Mouse (Mus musculus) myocyte (in vitro differentiated cells): Measurements from ENCODE around the gene Fgr. TPM values are rescaled to one million over a fixed set of nuclear protein-coding genes. Genes with fewer than 3 reads are reported as not detected.

Experiments used
- H3K27me3 ChIP-seq: one replicate; pipeline ENCODE4 v1.6.1; 2011; ENCODE audit not compliant: control insufficient read depth, insufficient read depth, insufficient read length
- H3K36me3 ChIP-seq: one replicate; pipeline ENCODE4 v1.6.1; 2011; ENCODE audit not compliant: control insufficient read depth, insufficient read depth
- H3K4me2 ChIP-seq: one replicate; pipeline ENCODE4 v1.6.1; 2011; ENCODE audit warnings: low read depth, control low read depth
- H3K4me3 ChIP-seq: one replicate; pipeline ENCODE4 v1.5.1; 2011; ENCODE audit warnings: mild to moderate bottlenecking, control low read depth, moderate library complexity
- H3K79me2 ChIP-seq: one replicate; pipeline ENCODE4 v1.6.1; 2011; ENCODE audit not compliant: control insufficient read depth, insufficient read depth
- H3ac ChIP-seq: one replicate; pipeline ENCODE4 v1.6.1; 2011; ENCODE audit not compliant: control insufficient read depth, insufficient read length
- CEBPB ChIP-seq: IDR thresholded peaks from 2 replicates; pipeline ENCODE4 v1.6.1; 2011; ENCODE audit warnings: mild to moderate bottlenecking, moderate library complexity; ENCODE audit not compliant: poor library complexity, insufficient read depth, severe bottlenecking
- E2F4 ChIP-seq: IDR thresholded peaks from one replicate; pipeline ENCODE4 v1.6.1; 2011; ENCODE audit warnings: mild to moderate bottlenecking, control low read depth, moderate library complexity; ENCODE audit not compliant: insufficient read depth
- MAX ChIP-seq: IDR thresholded peaks from one replicate; pipeline ENCODE4 v1.6.1; 2011; ENCODE audit warnings: low read depth, mild to moderate bottlenecking, control low read depth
- MYOD1 ChIP-seq, 3 experiments: IDR thresholded peaks; one replicate each; pipeline ENCODE4 v1.6.1; 2011; ENCODE audit warnings: control low read depth in 2 of 3, low read depth in 2 of 3, mild to moderate bottlenecking in 2 of 3, moderate library complexity in 1 of 3; ENCODE audit not compliant: insufficient read length in 2 of 3, control insufficient read depth in 1 of 3
- MYOG ChIP-seq, 3 experiments: IDR thresholded peaks; one replicate each; pipeline ENCODE4 v1.6.1; 2011; ENCODE audit warnings: control low read depth in 2 of 3, low read depth in 2 of 3, mild to moderate bottlenecking in 2 of 3; ENCODE audit not compliant: insufficient read length in 2 of 3, control insufficient read depth in 1 of 3, insufficient read depth in 1 of 3
- POLR2A ChIP-seq: IDR thresholded peaks from one replicate; pipeline ENCODE4 v1.6.1; 2011; ENCODE audit warnings: low read depth, mild to moderate bottlenecking, control low read depth, moderate library complexity; ENCODE audit not compliant: insufficient read length
- POLR2AphosphoS2 ChIP-seq: IDR thresholded peaks from one replicate; pipeline ENCODE4 v1.6.1; 2011; ENCODE audit warnings: low read depth, control low read depth; ENCODE audit not compliant: insufficient read length
- REST ChIP-seq: IDR thresholded peaks from one replicate; pipeline ENCODE4 v1.6.1; 2011; ENCODE audit warnings: mild to moderate bottlenecking, control low read depth, moderate library complexity; ENCODE audit not compliant: insufficient read depth, insufficient read length
- SRF ChIP-seq: IDR thresholded peaks from one replicate; pipeline ENCODE4 v1.6.1; 2011; ENCODE audit warnings: low read depth; ENCODE audit not compliant: control insufficient read depth, insufficient read length
- TCF12 ChIP-seq: IDR thresholded peaks from one replicate; pipeline ENCODE4 v1.6.1; 2011; ENCODE audit warnings: mild to moderate bottlenecking, control low read depth; ENCODE audit not compliant: poor library complexity, insufficient read depth, severe bottlenecking
- TCF3 ChIP-seq: IDR thresholded peaks from one replicate; pipeline ENCODE4 v1.6.1; 2011; ENCODE audit warnings: low read depth, control low read depth; ENCODE audit not compliant: insufficient read length
- USF1 ChIP-seq: IDR thresholded peaks from one replicate; pipeline ENCODE4 v1.6.1; 2011; ENCODE audit warnings: low read depth, mild to moderate bottlenecking, control low read depth, moderate library complexity
- polyA plus RNA-seq: library from polyadenylated mRNA; unstranded; fragments of >200 nt; fragmentation: generic; extraction: Trizol; gene quantifications from one replicate; pipeline ENCODE4 v1.2.1, GENCODE M21; 2012; ENCODE audit warnings: missing spikeins

Fgr gene
- polyA plus RNA-seq, 1 experiment, result not detected

DNA sequence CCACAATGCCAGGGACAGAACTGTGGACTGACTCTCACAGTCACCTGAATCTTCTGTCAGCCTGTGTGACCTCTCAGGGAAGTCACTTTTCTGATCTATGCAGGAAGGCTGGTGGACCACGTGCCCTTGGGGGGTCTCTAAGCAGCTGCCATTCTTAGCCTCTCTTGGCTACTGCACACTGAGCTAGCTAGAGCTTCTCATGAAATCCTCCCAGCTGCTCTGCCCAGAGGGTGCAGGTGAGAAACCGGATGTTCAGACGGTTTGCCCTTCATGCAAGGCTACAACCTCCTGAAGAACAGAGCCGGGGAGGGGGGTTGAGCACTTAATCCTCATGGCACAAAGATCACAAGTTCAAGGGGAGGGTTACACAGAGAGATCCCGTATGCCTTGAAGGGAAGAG, 3.7 kb downstream of the Fgr start:
- no peak overlapping the region for H3K4me2 ChIP-seq

DNA sequence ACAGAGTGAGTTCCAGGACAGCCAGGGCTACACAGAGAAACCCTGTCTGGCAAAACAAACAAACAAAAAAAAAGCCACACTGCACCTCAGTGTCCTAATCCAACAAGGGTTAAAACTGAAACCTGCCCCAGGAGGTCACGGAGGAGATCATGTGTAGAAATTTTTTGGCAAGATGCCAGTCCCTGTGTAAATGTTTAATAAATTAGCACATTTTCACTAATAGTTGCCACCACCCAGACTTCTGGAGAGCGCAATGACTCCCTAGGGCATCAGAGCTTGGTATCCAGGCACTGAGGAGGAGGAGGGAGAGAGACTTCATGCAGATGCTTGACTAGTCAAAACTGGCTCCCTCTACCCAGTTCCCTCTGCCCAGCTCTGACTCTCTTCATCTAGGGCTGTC, 5.3 kb downstream of the Fgr start:
- peaks cover 54% of the 10 kb centered on the region for H3K27me3 ChIP-seq
- H3K4me3 ChIP-seq, result no peak overlapping the region
- H3ac ChIP-seq, result no peak overlapping the region
- no peaks in the 10 kb centered on the region for H3K36me3 ChIP-seq
- no peak for TF ChIP-seq POLR2A
- TF ChIP-seq MYOD1 (IDR thresholded peaks at IDR 0.05; ENCODE audit: control insufficient read depth in 1 of 3, insufficient read length in 2 of 3, low read depth in 2 of 3), result no peak
- no peak for TF ChIP-seq SRF
- TF ChIP-seq MYOG (IDR thresholded peaks at IDR 0.05; ENCODE audit: control insufficient read depth in 1 of 3, insufficient read depth in 1 of 3, insufficient read length in 2 of 3, low read depth in 2 of 3), result no peak
- no peak for TF ChIP-seq REST
- no peak for TF ChIP-seq TCF12
- no peak for TF ChIP-seq TCF3
- no peak for TF ChIP-seq USF1
- TF ChIP-seq CEBPB, result no peak
- H3K79me2 ChIP-seq, result no peaks in the 10 kb centered on the region
- no peak overlapping the region for H3K4me2 ChIP-seq

More for the DNA sequence above, 3.7 kb downstream of the Fgr start:
- Histone ChIP-seq H3K4me3 (no peak overlapping the region), H3K36me3 (no peaks in the 10 kb centered on the region), H3K79me2 (no peaks in the 10 kb centered on the region), H3K27me3 (peaks cover 59% of the 10 kb centered on the region), H3ac (no peak overlapping the region)
- TF ChIP-seq MAX (no peak), POLR2AphosphoS2 (no peak), TCF12 (no peak), SRF (no peak)

DNA sequence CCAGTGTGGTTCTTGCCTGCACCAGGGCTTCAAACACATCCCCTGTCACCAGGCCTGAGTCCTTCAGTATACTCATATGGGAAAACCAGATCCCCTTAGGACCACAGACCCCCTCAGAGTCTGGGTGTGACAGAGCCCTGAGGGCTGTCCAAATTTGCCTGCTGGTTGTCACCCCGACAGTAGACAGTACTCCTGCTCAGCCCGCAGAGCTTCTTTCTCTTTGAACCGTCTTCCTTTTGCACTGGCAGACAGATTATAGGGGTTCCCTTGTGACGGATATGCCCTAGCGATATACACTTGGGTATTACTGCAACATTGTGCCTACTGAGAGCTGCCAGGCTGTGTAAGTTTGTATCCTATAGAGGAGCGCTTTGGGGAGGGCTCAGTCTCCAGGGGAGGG, 7.7 kb downstream of the Fgr start:
- no peak overlapping the region for H3K4me3 ChIP-seq
- no peak overlapping the region for H3ac ChIP-seq
- H3K36me3 ChIP-seq, result no peaks in the 10 kb centered on the region
- TF ChIP-seq POLR2A, result no peak
- TF ChIP-seq USF1, result no peak
- TF ChIP-seq MYOG (IDR thresholded peaks at IDR 0.05; ENCODE audit: control insufficient read depth in 1 of 3, insufficient read depth in 1 of 3, insufficient read length in 2 of 3, low read depth in 2 of 3), result no peak
- TF ChIP-seq SRF, result no peak
- TF ChIP-seq E2F4, result no peak
- TF ChIP-seq TCF3, result no peak
- TF ChIP-seq CEBPB, result no peak
- TF ChIP-seq MYOD1 (IDR thresholded peaks at IDR 0.05; ENCODE audit: control insufficient read depth in 1 of 3, insufficient read length in 2 of 3, low read depth in 2 of 3), result no peak
- TF ChIP-seq POLR2AphosphoS2, result no peak
- TF ChIP-seq REST, result no peak
- H3K27me3 ChIP-seq, result peaks cover 33% of the 10 kb centered on the region
- H3K79me2 ChIP-seq, result no peaks in the 10 kb centered on the region
- no peak overlapping the region for H3K4me2 ChIP-seq

DNA sequence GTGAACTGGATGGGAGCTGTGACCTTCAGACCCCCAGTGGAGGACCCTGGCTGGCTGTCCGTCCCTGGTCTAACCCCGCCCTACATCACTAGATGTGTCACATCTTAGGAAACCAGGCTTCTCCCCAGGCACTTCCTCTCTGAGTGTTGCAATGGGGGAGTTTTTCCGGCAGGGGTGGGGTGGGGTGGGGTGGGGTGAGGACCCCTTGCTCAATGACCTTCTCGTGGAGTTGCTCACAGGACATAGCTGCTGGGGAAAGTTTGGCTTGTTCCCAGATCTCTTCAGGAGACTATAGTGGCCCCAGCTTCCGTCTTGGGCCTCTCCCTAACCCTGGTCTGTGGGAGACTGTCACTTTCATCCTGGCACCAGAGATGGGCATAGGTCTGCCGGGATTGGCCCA, 9.1 kb downstream of the Fgr start:
- H3ac ChIP-seq, result no peak overlapping the region
- TF ChIP-seq TCF12 (no peak), TCF3 (no peak), SRF (no peak), POLR2AphosphoS2 (no peak), REST (no peak), MYOG (IDR thresholded peaks at IDR 0.05; ENCODE audit: control insufficient read depth in 1 of 3, insufficient read depth in 1 of 3, insufficient read length in 2 of 3, low read depth in 2 of 3) (no peak), CEBPB (no peak), USF1 (no peak), MYOD1 (IDR thresholded peaks at IDR 0.05; ENCODE audit: control insufficient read depth in 1 of 3, insufficient read length in 2 of 3, low read depth in 2 of 3) (no peak), POLR2A (no peak)
- no peaks in the 10 kb centered on the region for H3K79me2 ChIP-seq
- no peak overlapping the region for H3K4me2 ChIP-seq
- peaks cover 21% of the 10 kb centered on the region for H3K27me3 ChIP-seq
- no peak overlapping the region for H3K4me3 ChIP-seq
- H3K36me3 ChIP-seq, result no peaks in the 10 kb centered on the region

DNA sequence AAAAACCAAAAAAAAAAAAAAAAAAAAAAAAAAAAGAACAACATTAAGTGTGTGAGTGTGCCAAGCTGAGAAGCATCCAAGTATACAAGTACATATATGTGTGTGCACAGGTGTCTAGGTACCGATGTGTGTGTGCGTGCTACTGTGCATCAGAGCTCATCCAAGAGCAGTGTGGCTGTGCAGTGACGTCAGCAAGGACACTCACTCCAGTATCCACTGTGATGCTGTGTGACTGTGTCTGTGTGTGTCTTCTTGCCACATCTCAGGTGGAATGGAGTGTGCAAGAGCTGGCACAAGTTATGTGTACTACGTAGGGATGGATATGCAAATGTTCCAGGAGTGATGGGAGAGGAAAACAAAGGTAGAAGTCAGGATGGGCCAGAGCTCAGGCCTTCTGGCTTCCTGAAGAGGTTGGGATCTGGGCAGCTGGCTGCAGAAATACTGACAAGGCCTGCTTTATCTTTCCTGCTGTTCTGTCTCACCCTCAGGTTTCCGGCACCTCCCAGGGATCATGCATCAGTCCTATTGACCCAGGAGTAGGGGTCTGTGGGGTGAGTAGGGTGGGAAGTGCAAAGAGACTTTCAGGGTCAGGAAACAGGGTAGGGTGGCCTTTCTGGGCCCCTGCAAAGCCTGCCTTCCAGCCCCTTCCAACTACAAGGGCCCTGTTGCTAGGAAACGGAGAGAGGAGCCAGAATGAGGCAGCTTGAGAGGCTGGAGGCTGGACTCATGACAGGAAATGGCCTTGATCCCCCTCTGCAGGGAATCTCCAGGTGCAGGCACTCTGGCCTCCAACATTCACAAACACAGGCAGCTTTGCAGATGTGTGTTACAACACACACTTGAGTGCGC, 10.0 kb downstream of the Fgr start:
- Histone ChIP-seq H3K4me2 (no peak overlapping the region), H3K4me3 (no peak overlapping the region), H3ac (no peak overlapping the region), H3K27me3 (peaks cover 21% of the 10 kb centered on the region), H3K79me2 (no peaks in the 10 kb centered on the region), H3K36me3 (no peaks in the 10 kb centered on the region)
- no peak for TF ChIP-seq POLR2AphosphoS2
- no peak for TF ChIP-seq POLR2A
- no peak for TF ChIP-seq TCF3
